Mouse (Mus musculus) kidney, postnatal 0 days (tissue): ENCODE results near the gene Ccnq. TPM values are rescaled to one million over a fixed set of nuclear protein-coding genes. Genes with fewer than 3 reads are reported as not detected.

Experiments
- ATAC-seq: fragments of 200-750 bp; cut with Nextera tagmentation; replicated peaks from 2 replicates; pipeline ENCODE4 v1.8.0; 2017; ENCODE audit warnings: low read depth, moderate number of reproducible peaks, moderate TSS enrichment, moderate library complexity; ENCODE audit not compliant: low FRiP score
- DNase-seq: peaks from one replicate; pipeline ENCODE4 v3.0.0-alpha.2; 2016; ENCODE audit warnings: low spot score
- H3K27ac ChIP-seq: fragments of 300-500 bp; sonication (generic); 2 replicates; pipeline ENCODE4 v1.5.1; 2014; ENCODE audit warnings: mild to moderate bottlenecking
- H3K27me3 ChIP-seq: fragments of 300-500 bp; sonication (generic); 2 replicates; pipeline ENCODE4 v1.6.1; 2014; ENCODE audit warnings: low read length, mixed read lengths; ENCODE audit not compliant: insufficient read depth
- H3K36me3 ChIP-seq: fragments of 300-500 bp; sonication (generic); 2 replicates; pipeline ENCODE4 v1.6.1; 2014; ENCODE audit warnings: low read length, mixed read lengths; ENCODE audit not compliant: insufficient read depth
- H3K4me1 ChIP-seq: fragments of 300-500 bp; sonication (generic); replicated peaks from 2 replicates; pipeline ENCODE4 v1.6.1; 2014; ENCODE audit warnings: antibody characterized with exemption, low read length, mixed read lengths; ENCODE audit not compliant: insufficient read depth
- H3K4me2 ChIP-seq: fragments of 300-500 bp; sonication (generic); 2 replicates; pipeline ENCODE4 v1.6.1; 2014; ENCODE audit warnings: mild to moderate bottlenecking, low read length, moderate library complexity, mixed read lengths
- H3K4me3 ChIP-seq: fragments of 300-500 bp; sonication (generic); replicated peaks from 2 replicates; pipeline ENCODE4 v1.5.1; 2014; ENCODE audit warnings: low read depth, low read length
- H3K9ac ChIP-seq: fragments of 300-500 bp; sonication (generic); 2 replicates; pipeline ENCODE4 v1.6.1; 2014; ENCODE audit warnings: low read depth, low read length
- H3K9me3 ChIP-seq: fragments of 300-500 bp; sonication (generic); replicated peaks from 2 replicates; pipeline ENCODE4 v1.6.1; 2016; ENCODE audit warnings: low read length, inconsistent platforms, mixed read lengths
- CTCF ChIP-seq: IDR thresholded peaks from 2 replicates; pipeline ENCODE4 v1.5.1; 2016; ENCODE audit warnings: antibody characterized with exemption, low read depth, mild to moderate bottlenecking, moderate library complexity
- WGBS: fragments of 180-500 bp; shearing (Covaris S2); extraction: QIAGEN DNeasy Blood & Tissue Kit; methylation state at CpG from one replicate; pipeline ENCODE4 v1.1.7; 2014; 5-methylcytosine and 5-hydroxymethylcytosine counted together
- polyA plus RNA-seq: library from polyadenylated mRNA; unstranded; fragments of >200 nt; fragmentation: Nextera tagmentation; extraction: Ambion mirVana; gene quantifications from 2 replicates; pipeline ENCODE4 v1.2.1, GENCODE M21; 2015

The Ccnq gene
- polyA plus RNA-seq, 1 experiment from 2014 or later, result 55.8 TPM

DNA sequence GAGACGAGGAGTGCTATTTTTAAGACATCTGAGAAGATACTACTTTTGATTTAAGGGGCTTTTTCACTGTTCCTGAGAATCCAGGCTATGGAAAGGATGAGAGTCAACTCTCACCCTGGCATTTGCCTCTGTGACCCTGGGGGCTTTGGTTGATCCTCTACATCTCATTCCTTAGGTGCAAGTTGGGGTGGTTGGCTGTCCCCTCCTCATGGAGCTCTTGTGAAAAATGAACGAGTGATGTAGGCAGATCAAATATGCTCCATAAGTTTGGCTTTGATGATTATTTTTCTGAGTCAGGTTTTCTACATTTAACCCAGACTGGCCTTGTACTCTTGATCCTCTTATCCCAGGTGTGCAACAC, 294 bp upstream of the Ccnq start:
- 10% methylated on average over 2 of the region's 2 CpGs for WGBS
- Histone ChIP-seq H3K4me2 (peak overlapping the region; percentile 75), H3K36me3 (peaks cover 9% of the 10 kb centered on the region; the same call in 1 of the 2 replicates), H3K4me3 (peak overlapping the region; percentile 55), H3K27me3 (no peaks in the 10 kb centered on the region), H3K9ac (peak overlapping the region; percentile 83; the same call in 1 of the 2 replicates), H3K9me3 (no peaks in the 10 kb centered on the region), H3K27ac (peak overlapping the region; percentile 86; the same call in 1 of the 2 replicates), H3K4me1 (no peaks in the 10 kb centered on the region)
- ATAC-seq (no peak), DNase-seq (no peak)
- no peak for TF ChIP-seq CTCF

DNA sequence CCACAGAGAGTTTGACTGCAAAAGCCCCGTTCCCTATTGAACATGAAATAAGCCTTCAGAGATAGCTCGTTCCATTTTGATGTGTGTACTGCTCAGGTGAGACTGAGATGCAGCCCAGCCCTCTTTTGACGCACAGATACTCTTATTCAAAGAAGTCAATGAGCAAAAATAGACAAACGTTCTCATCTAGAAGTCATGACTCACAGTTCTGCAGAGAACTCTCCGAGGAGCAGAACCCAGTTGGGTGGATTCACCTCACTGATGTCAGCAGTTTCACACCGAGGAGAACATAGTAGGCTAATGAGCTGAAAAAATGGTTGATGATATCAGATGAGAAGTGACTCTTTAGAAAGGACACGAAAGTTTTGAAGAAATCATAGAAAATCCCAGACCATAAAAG, 5.3 kb downstream of the Ccnq start:
- WGBS, result 87% methylated on average over 7 of the region's 7 CpGs
- no peak for TF ChIP-seq CTCF
- no peak overlapping the region for H3K9ac ChIP-seq
- H3K27ac ChIP-seq, result no peak overlapping the region
- no peak for DNase-seq
- no peaks in the 10 kb centered on the region for H3K27me3 ChIP-seq
- H3K4me1 ChIP-seq, result no peaks in the 10 kb centered on the region
- H3K4me2 ChIP-seq, result no peak overlapping the region
- ATAC-seq, result no peak
- H3K36me3 ChIP-seq, result peaks cover 9% of the 10 kb centered on the region; the same call in 1 of the 2 replicates
- no peak overlapping the region for H3K4me3 ChIP-seq
- no peaks in the 10 kb centered on the region for H3K9me3 ChIP-seq

DNA sequence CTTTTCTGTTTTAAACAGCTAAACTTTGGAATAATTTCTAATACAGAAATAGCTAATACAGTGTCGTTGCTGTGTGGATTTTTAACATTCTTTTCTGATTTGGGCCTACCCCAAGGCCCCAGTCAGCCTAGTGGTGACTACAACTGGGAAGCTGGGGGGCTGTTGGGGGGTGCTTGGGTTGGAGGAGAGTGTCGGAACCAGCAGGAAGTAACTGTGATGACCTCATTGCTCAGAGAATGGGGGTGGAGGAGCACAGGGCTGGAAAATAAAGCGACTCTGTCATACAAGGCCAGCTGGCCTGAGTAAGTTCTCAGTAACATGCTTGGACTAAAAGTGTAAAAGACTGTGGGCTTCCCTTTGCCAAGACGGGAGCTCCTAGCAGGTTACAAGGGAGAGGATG, 6.1 kb downstream of the Ccnq start:
- Histone ChIP-seq H3K4me2 (no peak overlapping the region), H3K9ac (no peak overlapping the region), H3K27ac (0 out of 2 replicates have a peak overlapping the region, but pooled peaks have one; percentile 32), H3K9me3 (no peaks in the 10 kb centered on the region), H3K27me3 (no peaks in the 10 kb centered on the region), H3K36me3 (peaks cover 9% of the 10 kb centered on the region; the same call in 1 of the 2 replicates), H3K4me1 (no peaks in the 10 kb centered on the region), H3K4me3 (no peak overlapping the region)
- TF ChIP-seq CTCF, result no peak
- DNase-seq, result peak; percentile 27
- WGBS, result 50% methylated on average over 4 of the region's 4 CpGs
- ATAC-seq, result no peak

DNA sequence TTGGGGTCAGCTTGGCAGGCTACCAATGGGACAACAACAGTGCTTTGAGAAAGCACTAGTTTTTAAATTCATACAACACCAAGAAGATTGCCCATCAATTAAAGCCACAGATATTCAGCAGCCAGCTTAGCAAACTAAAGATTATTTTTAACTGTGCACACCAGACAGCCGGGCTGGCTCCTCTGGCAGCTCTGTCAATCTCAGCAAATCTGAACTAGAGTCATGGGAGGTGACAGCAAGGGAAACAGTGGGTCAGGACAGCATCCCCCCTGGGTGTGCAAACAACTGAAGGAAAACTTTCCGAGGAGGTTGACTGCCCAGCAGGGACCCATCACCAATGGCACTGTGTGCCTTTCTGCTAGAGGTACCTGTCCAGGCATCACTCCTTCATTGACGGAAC, 9.1 kb downstream of the Ccnq start:
- Histone ChIP-seq H3K4me2 (no peak overlapping the region), H3K4me1 (no peaks in the 10 kb centered on the region), H3K4me3 (no peak overlapping the region), H3K27ac (no peak overlapping the region), H3K36me3 (no peaks in the 10 kb centered on the region), H3K27me3 (no peaks in the 10 kb centered on the region), H3K9ac (no peak overlapping the region), H3K9me3 (no peaks in the 10 kb centered on the region)
- no peak for TF ChIP-seq CTCF
- DNase-seq (no peak), ATAC-seq (no peak)
- 78% methylated on average over 3 of the region's 3 CpGs for WGBS

DNA sequence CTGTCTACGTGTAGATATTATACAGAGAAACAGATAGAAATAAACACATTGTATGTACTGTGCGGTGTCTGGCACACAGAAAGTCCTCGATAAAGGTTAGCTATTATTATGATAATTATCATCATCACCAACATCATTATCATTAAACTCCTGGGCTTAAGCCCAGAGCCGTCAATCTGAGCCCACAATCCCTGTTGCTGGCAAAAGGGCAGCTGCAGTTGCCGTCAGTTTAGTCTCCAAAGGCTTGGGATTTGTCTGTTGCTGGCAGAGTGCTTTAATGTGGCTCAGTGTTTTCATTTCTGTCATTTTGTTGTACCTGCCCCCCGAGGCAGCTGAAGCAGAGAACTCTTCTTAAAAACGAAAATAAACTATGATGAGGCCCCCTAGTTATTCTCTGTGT, 9.6 kb downstream of the Ccnq start:
- Histone ChIP-seq H3K9ac (no peak overlapping the region), H3K4me2 (no peak overlapping the region), H3K27ac (no peak overlapping the region), H3K4me1 (no peaks in the 10 kb centered on the region), H3K36me3 (no peaks in the 10 kb centered on the region), H3K4me3 (no peak overlapping the region), H3K9me3 (no peaks in the 10 kb centered on the region), H3K27me3 (no peaks in the 10 kb centered on the region)
- ATAC-seq (no peak), DNase-seq (no peak)
- no peak for TF ChIP-seq CTCF
- WGBS, result 75% methylated on average over 7 of the region's 7 CpGs

DNA sequence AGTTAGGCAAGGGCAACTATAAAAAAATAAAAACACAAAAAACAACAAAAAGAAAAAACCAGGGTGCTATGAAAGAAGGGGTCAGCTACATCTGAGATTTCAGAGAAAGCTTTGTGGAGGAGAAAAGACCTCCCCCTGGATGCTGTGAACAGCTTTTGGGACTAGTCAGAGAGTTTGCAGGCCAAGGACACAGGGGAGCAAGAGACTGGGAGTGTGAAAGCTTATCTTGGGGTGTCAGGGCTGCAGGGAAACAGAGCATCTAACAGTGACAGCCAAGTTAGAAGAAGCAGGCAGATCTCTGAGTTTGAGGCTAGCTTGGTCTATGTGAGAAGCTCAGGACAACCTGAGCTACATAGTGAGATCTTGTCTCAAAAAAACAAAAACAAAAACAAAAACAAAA, 12.2 kb downstream of the Ccnq start:
- no peak overlapping the region for H3K27ac ChIP-seq
- H3K4me3 ChIP-seq, result no peak overlapping the region
- H3K9me3 ChIP-seq, result no peaks in the 10 kb centered on the region
- no peak for TF ChIP-seq CTCF
- ATAC-seq, result no peak
- H3K36me3 ChIP-seq, result no peaks in the 10 kb centered on the region
- H3K4me1 ChIP-seq, result no peaks in the 10 kb centered on the region
- H3K9ac ChIP-seq, result no peak overlapping the region
- DNase-seq, result no peak
- no peak overlapping the region for H3K4me2 ChIP-seq
- H3K27me3 ChIP-seq, result no peaks in the 10 kb centered on the region

DNA sequence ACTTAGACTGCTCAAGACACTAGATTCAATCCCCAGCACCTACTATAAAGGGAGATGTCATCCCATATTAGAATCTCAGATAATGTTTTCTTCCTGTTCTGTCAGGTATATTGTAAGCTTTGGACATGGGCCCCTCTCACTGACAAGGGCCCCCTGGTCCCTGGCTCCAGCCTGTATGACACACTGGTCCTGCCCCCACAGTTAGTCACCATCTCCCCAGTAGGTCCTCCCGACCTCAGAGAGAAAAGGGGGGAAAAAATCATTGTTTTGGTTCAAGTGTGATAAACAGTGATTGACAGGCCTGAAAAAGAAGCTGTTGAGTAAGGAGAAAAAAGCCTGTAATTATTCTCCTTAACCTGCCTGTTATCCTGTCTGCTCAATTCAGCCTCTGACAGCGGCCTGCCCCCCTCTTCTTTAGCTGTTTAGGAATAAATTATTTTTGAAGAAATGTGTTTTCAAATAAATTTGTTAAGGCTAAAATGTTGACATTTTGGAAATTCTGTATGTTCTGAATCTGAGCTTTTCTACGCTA, 14.6 kb downstream of the Ccnq start:
- ATAC-seq, result no peak
- no peak for TF ChIP-seq CTCF
- Histone ChIP-seq H3K4me2 (no peak overlapping the region), H3K9me3 (no peaks in the 10 kb centered on the region), H3K27me3 (no peaks in the 10 kb centered on the region), H3K9ac (no peak overlapping the region), H3K36me3 (no peaks in the 10 kb centered on the region), H3K4me3 (no peak overlapping the region), H3K4me1 (no peaks in the 10 kb centered on the region), H3K27ac (no peak overlapping the region)
- DNase-seq, result no peak
- WGBS, result 63% methylated on average over 3 of the region's 3 CpGs
